Mouse (Mus musculus): ENCODE data around the gene Xlr. TPM values are rescaled to one million over a fixed set of nuclear protein-coding genes. Genes with fewer than 3 reads are reported as not detected.

Xlr gene
- 7.4 TPM for polyA plus RNA-seq (2017; shearing (Covaris generic))

GRCm38 (mm10) chrX:53797519-53797918 is at the start of gene Xlr:
Xlr (minus strand) TSS chrX:53797706.

GRCm38 (mm10) chrX:53776276-53776675 is 21.2 kb downstream of the Xlr start, which contains the start of gene Zfp36l3:
Zfp36l3 (minus strand) TSS chrX:53776394.

GRCm38 (mm10) chrX:53757736-53758135 is 39.8 kb downstream of the Xlr start, which contains the start of gene 1700013H16Rik:
1700013H16Rik (minus strand) TSS chrX:53757831.

Other genes with a start within 250 kb of the Xlr start
- gene Rtl8c, start 189.7 kb downstream of the Xlr start, polyA plus RNA-seq (2017; shearing (Covaris generic)): 34.0 TPM
- gene Gm14597, start 188.7 kb downstream of the Xlr start, polyA plus RNA-seq (2017; shearing (Covaris generic)): not detected
- gene Rtl8a, start 154.0 kb downstream of the Xlr start, polyA plus RNA-seq (2017; shearing (Covaris generic)): 33.9 TPM
- 31.9 TPM for gene Rtl8b, start 127.3 kb downstream of the Xlr start, polyA plus RNA-seq (2017; shearing (Covaris generic))
- gene 4930502E18Rik, start 72.9 kb downstream of the Xlr start, polyA plus RNA-seq (2017; shearing (Covaris generic)): not detected
- not detected for gene 1700013H16Rik, start 39.9 kb downstream of the Xlr start, polyA plus RNA-seq (2017; shearing (Covaris generic))
- gene Zfp36l3, start 21.3 kb downstream of the Xlr start, polyA plus RNA-seq (2017; shearing (Covaris generic)): not detected